Mouse (Mus musculus): ENCODE data around the gene Slit3.

The Slit3 gene

DNA sequence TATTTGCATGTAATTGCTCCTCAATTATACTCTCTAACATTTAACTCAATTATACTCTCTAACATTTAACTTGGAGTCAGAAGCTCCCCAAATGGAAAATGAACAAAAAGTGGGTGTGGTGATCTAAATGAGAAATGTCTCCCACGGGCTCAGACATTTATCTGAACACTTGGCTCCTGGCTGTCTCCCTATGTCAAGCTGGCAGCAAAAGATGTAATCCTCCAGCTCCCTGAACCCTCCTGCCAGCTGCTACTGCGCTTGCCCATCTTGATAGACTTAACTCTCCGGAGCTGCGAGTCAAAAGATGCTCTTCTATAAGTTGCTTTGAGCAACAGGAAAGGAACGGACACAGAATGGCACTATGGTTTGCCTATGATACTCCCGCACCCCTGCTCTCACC is 623.5 kb downstream of the Slit3 start:
- DNase-seq (ENCODE audit: low read depth, low spot score): no peak

DNA sequence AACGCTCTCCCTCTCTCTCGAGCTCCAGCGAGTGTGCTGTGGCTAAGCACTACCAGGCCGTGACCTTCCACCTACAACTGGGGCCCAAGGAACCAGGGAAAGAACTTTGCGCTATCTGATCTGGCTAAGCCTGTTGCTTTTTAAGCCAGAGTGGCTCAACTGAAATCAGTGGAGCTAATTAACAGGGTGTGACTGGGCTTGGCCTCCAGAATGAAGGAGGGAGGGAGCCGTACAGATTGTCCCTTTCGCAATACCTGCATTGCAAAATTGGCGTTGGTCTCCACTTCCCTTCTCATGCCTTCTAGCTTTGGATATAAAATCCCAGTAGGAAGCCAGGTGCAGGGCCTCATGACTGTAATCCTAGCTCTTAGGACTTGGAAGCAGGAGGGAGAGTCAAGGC is 629.6 kb downstream of the Slit3 start:
- DNase-seq (ENCODE audit: low read depth, low spot score): no peak

DNA sequence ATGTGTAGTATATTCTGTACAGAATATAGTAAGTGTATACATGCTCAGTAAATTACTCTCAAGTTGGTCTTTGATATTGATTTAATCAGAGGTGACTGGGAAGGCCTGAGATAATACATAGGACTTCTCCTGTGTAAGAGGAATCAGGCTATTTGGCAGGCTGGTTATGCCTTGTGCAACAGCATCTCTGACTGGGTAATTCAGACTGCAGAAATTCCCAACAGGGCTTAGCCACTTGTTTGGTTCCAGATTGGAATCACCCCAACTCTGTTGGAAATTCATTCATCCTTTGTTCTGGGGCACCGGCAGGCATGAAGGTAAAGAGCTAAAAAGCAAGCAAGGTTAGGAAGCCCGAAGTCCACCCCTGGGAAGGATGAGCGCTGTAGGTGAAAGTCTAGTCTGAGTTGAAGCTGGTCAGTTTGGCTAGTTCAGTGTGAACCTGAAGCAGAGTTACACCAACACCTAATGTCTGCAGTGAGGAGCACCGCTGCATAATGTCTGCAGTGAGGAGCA is 633.9 kb downstream of the Slit3 start:
- DNase-seq (ENCODE audit: low read depth, low spot score): no peak

DNA sequence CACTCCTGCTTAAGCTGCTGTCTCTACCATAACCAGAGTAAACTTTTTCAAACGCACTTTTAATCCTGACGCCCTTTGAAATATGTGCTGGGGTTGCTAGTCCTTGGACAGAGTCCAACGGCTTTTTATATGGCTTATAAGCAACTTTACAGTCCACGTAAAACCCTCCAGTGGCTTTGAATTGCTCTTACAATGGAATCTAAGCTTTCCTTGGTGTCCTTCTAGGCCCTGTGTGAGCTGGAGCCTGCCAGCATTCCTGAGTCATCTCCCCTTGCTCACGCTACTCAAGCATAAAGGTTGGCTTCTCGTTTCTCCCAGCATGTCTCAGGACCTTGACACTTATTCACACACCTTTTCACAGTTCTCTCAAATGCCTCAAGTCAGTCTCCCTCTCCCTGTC is 634.5 kb downstream of the Slit3 start:
- no peak for DNase-seq (ENCODE audit: low read depth, low spot score)

DNA sequence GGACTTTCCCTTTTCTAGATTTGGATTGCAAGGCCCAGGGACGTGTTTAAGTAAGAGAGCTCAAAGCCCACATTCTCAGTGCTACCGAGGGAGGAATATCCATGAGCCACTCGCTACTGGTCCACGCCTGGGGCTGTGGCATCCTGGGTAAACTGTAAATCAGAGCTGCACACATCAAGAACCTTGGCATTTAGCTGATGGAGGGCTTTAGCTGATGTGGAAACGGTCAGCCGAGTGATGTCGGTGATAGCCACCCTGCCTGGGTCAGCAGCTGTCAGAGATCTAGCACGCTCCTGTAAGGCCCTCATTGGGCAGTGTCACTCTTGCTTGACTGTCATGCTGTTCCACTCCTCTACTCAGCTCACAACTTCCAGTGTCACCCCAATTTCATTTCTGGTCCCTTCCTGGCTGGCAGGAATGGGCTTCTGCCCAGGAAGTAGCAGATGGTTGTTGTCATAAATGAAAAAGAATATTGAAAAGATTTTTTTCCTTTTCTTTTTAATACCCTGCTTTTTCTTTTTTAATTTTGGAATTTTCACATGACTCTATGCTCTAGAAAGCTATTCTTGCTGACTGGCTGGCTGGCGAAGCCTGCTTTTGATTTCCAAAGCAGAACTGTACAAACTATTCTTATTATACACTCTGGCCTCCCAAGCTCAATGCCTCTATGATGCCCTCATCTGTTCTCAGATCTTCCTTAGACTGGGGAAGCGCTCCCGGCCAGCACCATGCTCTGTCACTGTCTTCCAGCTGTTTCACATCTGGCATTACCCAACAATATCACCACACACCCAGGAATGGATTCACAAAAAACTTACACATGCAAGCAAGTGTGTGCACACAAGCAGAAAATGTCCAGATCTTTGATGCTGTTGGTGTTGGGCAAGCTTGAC is 635.6 kb downstream of the Slit3 start:
- DNase-seq (ENCODE audit: low read depth, low spot score): no peak
